Mouse (Mus musculus) natural killer cell, adult 2 months (primary cell): ENCODE results near the gene Msh6.
"Not testable (repeated sequence)": the region's sequence is repeated elsewhere in the genome, so short reads cannot be mapped to it uniquely, and the experiment has no call there.

ENCODE experiments used
- DNase-seq, 2 experiments: peaks; one replicate each; pipeline ENCODE4 v3.0.0; 2022; ENCODE audit warnings: low spot score in 2 of 2

Msh6 gene

DNA sequence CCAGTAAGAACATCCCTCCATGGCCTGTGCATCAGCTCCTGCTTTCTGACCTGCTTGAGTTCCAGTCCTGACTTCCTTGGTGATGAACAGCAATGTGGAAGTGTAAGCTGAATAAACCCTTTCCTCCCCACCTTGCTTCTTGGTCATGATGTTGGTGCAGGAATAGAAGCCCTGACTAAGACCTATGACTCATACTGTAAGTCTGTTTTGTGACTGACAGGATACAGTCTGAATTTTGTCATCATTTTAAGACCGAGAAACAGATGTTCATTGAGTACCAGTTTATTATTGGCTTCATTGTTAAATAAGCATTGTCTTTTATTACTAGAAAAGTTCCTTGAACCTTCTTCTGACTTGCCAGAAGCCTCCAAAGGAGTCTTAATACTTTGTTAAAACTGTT, 4.8 kb downstream of the Msh6 start:
- not testable (repeated sequence) for DNase-seq

- DNase-seq: no peak
Observed at GRCm38 (mm10) chr17:87982112-87982511, 7.2 kb downstream of the Msh6 start.

DNA sequence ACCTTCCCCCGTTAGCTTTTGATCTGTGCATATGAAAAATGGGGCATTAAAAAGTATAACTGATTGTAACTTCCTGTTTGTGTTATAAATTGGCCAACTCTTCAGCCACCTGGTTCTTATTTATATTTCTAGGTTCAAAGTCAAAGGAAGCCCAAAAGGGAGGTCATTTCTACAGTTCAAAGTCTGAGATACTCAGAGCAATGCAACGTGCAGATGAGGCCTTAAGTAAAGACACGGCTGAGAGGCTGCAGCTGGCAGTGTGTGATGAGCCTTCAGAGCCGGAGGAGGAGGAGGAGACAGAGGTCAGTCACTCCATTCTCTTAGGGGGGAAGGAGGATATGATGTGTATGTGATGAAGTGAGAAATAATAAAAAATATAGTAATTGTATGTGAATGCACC, 8.5 kb downstream of the Msh6 start:
- DNase-seq: no peak

- DNase-seq: no peak
Observed at GRCm38 (mm10) chr17:87984440-87985214, 9.8 kb downstream of the Msh6 start.

DNA sequence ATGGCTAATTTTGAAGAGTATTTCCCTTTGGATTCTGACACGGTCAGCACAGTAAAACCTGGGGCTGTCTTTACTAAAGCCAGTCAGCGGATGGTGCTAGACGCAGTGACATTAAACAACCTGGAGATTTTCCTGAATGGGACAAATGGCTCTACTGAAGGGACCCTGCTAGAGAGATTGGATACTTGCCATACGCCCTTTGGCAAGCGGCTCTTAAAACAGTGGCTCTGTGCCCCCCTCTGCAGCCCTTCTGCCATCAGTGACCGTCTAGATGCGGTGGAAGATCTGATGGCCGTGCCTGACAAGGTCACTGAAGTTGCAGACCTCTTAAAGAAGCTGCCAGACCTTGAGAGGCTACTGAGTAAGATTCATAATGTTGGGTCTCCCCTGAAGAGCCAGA, 11.1 kb downstream of the Msh6 start:
- DNase-seq: no peak

DNA sequence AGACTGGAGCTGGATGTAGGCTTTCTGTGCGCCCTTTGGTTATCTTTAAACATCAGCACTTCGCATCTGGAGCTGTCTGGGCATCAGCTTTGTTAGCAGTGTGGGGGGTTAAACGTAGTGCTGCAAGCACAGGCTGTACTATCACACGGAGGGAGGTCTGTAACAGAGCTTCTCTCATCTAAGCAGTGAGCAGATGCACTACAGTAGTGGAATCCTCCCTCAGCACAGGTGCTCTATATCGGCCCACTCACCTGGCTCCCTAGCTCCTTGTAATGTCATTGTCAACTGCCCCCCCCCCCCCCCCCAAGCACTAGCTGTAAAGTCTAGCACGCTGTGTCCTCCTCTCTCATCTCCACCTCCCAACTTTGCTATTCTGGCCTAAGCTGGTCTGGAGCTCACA, 12.6 kb downstream of the Msh6 start:
- no peak for DNase-seq

- no peak for DNase-seq
Observed at GRCm38 (mm10) chr17:87992154-87992553, 17.3 kb downstream of the Msh6 start.

GRCm38 (mm10) chr17:87993338-87993737, 18.5 kb downstream of the Msh6 start:
- no peak for DNase-seq

GRCm38 (mm10) chr17:87997808-87998207, 22.9 kb downstream of the Msh6 start:
- no peak for DNase-seq

DNA sequence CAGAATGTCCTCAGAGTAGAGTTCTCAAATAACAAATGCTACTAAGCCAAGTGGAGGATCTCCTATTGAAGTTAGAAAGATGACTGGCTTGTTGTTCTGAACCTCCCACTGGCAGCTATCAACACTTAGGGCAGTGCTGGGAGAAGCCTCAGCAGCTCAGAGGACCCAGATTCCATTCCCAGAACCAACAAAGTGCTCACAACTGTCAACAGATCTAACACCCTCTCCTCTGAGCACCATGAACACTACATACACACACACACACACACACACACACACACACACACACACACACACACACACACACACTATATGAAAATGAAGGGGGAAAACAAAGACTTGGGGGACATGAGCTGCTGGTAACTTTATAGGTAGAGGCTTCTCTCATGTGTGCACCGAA, 30.0 kb downstream of the Msh6 start:
- no peak for DNase-seq

DNA sequence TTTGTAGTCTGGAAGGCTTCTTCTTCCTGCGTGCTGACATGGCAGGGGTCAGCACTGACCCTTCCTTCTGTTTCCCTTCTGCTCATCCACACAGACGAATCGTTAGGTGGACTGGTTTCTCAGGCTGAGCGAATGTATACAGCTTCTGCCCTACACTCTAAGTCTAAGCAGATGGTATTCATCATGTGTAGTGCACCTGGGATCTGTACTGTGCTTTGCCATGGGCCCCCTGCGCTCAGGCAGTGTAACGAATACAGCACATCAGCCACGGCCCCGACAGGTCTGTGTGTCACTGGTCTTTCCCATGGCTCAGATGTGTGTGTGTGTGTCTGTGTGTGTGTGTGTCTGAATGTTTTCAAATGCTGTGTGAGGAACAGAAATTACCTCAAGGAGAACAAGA, 32.1 kb downstream of the Msh6 start:
- DNase-seq: no peak

- DNase-seq: no peak
Observed at GRCm38 (mm10) chr17:88014456-88014855, 39.6 kb downstream of the Msh6 start.

GRCm38 (mm10) chr17:88016027-88016426, 41.2 kb downstream of the Msh6 start:
- DNase-seq: not testable (repeated sequence)

DNA sequence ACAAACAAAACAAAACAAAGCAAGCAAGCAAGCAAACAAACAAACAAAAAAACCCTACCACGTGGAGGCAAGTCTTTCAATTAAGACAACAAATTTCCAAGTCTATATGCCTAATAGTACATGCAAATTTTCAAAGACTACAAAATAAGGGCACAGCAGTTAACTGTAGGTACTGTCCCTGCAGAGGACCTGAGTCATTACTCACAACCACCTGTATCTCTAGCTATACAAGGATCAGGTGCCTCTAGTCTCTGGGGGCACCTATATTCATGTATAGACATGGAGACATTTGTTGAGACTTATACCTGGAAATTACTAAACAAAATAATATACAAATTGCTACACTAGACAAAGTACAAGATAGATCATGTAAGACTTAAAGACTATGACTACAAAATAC, 49.1 kb downstream of the Msh6 start:
- no peak for DNase-seq

GRCm38 (mm10) chr17:88025227-88025626, 50.4 kb downstream of the Msh6 start:
- DNase-seq: peak; percentile 53 to 71

DNA sequence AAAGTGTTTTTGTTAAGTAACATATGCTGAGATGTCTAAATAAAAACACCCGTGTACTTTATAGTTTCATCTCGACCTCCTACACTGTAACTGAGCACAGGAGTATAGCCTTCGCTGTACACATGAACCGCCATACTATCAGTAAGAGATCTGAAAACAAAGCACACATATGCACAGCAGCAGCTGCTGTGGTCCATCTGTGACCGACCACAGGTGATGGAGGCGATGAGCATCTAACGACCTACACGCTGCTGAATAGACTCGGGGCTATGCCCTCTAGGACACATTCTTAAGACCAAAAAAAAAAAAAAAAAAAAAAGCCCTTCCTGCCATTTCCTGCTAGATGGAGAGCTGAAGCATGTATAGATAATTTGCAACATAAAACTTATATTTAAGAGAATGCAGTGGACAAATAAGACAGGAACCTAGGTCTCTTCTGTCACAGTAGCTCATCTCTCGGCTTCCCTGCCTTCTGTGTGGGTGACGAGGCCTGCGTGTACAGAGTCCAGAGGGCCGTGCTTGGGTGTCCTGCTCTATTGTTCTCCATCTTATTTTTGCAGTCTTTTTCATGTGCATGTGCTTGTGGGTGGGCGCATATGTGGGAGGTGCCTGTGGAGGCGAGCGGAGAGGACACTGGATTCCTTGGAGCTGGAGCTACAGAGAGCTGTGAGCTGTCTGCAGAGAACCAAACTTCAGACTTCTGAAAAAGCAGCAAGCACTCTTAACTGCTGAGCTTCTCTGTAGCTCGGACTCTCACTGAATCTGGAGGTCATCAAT, 54.5 kb downstream of the Msh6 start:
- no peak for DNase-seq

GRCm38 (mm10) chr17:88031755-88032154, 56.9 kb downstream of the Msh6 start:
- DNase-seq: no peak

DNA sequence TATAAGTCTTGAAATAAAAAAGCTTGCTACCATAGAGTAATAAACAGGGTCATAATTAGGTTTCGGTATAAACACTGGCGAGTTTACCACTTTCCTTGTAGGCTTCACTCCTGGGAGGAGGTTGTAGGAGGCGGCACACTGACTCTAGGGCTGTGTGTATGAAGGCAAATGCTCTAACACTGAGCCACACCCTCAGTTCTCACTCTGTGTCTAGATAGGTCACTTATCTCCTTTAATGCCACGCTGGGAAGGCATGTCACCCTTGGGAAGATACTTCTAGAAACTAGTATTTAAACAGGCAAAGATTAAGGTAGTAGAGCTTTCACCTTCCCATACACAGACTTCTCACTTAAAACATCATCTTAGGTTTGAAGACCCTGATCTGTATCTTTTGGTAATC, 59.6 kb downstream of the Msh6 start:
- DNase-seq: no peak
